Mouse (Mus musculus) left cerebral cortex, postnatal 10 days (tissue): ENCODE measurements around the gene Rnf2. TPM values are rescaled to one million over a fixed set of nuclear protein-coding genes. Genes with fewer than 3 reads are reported as not detected.
A peak's percentile ranks its signal among the peaks of the same experiment; 100 is the strongest.

Source experiments
- DNase-seq, 2 experiments: peaks; one replicate each; pipeline ENCODE4 v3.0.0; 2021 to 2022; ENCODE audit warnings: low spot score in 2 of 2, mixed read lengths in 1 of 2; ENCODE audit errors: extremely low spot score in 1 of 2
- intact Hi-C: fragments of 180-260 bp; cut with DNase I; formaldehyde crosslinking; loops from one replicate; pipeline ENCODE4 v1.15.1; 2025
- total RNA-seq, 2 experiments: library from RNA; stranded (reverse); gene quantifications; 2 replicates each; pipeline ENCODE4 v1.2.3; 2021

The Rnf2 gene
- total RNA-seq = 10 to 100 TPM; 39.8 to 41.9 TPM

GRCm38 (mm10) chr1:151500531-151501361, at the start of gene Rnf2:
Gene Rnf2, minus strand, starts transcription at chr1:151500955.
- peak; percentile 71 to 96 for DNase-seq
- intact Hi-C loops = no loop called here

DNA sequence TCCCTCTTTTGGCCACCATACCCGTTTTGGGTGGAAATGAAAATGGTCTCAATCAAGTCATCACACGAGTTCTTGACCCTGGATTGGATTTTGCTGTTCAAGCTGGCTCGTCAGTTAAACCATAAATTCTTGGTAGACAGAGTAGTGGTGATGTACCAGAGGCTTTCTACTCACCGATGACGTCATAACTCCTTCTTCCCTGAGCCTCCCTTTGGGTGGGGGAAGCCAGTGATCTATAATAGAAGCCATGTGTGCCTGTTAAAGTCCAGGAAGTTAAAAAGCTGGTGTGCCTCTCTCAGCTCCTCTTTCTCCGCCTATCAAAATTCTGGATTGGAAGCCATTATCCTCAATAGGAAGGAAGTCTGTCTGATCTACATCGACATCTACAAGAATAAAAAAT, 49.0 kb upstream of the Rnf2 start:
- no peak for DNase-seq
- intact Hi-C loops = no loop called here

DNA sequence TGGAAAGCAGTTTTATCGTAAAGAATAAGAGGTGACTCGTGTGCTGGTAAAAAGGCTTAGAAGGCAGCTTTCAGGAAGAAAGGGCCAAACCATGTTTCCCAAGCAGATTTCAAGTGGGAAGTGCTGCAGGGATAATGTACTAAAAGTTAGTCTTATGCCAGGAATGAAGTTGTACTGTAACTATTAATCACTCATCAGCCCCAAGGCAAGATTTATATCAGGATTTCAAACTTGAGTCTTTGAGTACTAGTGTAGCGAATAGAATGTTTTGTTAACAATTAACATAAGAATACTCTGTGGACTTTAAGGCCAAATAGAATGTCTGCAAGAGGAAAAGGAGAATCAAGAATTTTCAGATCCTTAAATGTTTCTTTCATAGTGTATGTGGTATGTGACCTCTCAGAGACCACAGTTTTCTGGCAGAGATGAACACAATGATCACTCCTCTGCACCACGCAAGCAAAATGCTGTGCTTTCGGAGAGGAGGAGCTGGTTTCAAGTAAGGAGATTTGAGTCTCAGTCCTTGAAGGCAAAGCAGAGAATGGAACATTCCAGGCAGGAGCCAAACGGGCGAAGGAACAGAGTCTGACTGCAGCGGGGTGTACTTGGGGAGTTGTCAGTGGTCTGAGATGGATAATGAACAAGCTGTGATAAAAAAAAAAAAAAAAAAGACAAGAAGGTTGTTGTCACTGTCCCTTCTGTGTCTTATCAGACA, 48.3 kb upstream of the Rnf2 start:
- intact Hi-C loops = no loop called here
- no peak for DNase-seq

GRCm38 (mm10) chr1:151545571-151545970, 44.8 kb upstream of the Rnf2 start:
- intact Hi-C loops = no loop called here

DNA sequence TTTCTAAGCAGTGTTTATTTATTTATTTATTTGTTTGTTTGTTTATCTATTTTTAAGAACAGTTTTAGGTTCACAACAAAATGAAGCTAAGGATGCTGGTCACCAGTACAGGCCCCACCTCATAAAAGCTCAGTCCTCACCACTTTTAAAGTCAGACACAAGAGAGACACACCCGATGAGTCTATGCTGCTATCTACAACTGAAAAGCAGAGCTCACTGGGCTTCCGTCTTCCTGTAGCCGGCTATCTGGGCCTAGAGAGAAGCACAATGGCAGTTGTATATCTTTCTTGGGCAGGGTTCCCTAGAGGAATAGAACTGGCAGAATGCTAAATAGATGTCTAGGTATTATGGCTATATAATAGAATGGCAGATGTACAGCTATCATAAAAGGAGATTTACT, 43.8 kb upstream of the Rnf2 start:
- intact Hi-C loops = no loop called here

More at GRCm38 (mm10) chr1:151545571-151545970, 44.8 kb upstream of the Rnf2 start:
- DNase-seq = no peak

GRCm38 (mm10) chr1:151543796-151544477, 43.2 kb upstream of the Rnf2 start:
- intact Hi-C loops = no loop called here
- DNase-seq = no peak

More for the DNA sequence above, 43.8 kb upstream of the Rnf2 start:
- DNase-seq = no peak

DNA sequence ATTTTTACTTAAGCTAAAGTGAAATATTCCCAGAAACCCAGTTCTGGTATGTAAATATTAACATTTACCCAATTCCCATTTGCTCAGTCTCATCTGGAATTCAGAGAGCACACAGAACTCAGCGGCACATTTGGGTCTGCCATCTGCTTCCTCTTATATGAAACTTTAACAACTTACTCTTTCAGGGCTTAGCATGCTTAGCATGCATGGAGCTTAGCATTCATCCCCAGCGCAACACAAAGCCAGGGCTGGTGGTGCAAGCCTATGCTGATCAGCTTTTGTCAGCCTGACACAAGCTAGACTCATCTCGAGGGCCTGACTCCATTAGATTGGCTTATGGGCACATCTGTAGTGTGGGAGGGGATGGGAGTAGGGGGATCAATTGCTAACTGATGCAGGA, 25.9 kb upstream of the Rnf2 start:
- intact Hi-C loops = no loop called here
- DNase-seq = peak in 1 of 2 experiments; percentile 40

GRCm38 (mm10) chr1:151517571-151518250, 17.0 kb upstream of the Rnf2 start:
- intact Hi-C loops = no loop called here
- DNase-seq = no peak

DNA sequence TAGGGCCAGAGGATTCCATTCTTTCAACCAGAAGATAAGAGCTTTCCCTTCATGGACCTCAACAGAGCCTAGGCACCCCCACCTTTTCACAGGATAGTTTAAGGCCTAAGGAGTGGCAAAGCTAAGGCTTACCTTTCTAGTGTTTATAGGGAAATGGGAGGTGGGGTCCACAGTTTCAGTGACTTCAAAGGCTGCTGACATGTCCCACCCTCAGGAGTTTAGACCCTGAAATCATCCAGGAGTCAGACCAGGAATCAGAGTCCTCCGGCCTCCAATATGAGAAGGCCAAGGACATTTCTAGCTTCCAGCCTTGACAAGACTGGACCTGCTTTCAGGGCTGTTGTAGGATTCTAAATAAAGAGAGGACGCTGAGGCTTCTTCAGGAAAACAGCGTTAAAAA, 16.1 kb upstream of the Rnf2 start:
- intact Hi-C loops = no loop called here
- DNase-seq = no peak

DNA sequence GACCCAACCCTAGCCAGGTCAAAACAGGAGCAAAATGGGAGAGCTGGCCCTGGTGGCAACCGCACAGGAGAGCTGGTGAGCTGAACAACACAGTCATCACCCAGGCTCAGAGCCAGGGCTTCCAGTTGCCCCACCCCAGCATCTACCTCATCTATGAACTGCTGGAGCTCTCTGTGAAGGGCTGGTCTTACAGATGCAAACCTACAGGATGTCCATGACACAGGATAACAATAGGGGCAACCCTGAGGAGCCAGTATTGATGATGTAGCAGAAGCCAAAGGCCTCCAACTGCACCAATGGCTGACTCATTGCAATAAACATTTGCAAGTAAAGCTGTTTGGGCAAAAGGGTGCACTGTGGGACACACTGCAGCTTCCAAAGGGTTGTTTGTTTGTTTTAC, 15.0 kb upstream of the Rnf2 start:
- no peak for DNase-seq
- intact Hi-C loops = no loop called here

DNA sequence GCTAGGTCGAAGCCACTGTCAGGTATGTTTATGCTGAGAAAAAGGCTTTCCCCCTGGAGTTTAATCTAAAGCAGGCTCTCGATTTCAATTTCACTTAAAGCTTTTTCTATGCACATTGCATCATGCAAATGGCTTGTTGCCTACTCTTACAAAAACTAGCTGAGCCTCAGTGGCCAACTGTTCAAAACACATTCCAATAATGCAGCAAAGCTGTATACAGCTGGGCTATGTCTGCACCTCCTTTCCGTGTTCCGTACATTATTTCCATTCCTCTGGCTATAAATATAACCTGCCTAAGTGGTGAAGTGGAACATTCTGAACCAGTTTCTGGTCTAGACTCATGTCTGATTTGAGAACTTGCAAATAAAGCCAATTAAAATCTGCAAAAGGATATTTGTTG, 13.4 kb upstream of the Rnf2 start:
- intact Hi-C loops = no loop called here
- no peak for DNase-seq

DNA sequence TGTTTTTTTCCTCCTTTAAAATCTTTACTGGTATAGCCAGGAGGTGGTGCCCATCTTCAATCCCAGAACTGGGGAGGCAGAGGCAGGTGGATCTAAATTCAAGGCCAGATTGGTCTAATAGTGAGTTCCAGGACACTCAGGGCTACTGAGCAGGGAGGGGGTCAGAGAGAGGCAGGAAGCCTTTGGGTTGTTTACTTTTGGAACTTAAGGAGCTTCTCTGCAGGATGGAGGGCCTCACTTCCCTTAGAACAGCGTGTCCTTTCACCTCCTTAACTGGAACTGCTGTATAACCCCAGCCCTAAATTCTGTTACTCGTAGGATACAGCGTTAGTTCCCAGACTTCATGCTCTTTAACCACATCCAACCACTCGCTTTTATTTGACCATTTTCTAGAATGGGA, 10.1 kb upstream of the Rnf2 start:
- no peak for DNase-seq
- intact Hi-C loops = no loop called here

- peak in 1 of 2 experiments; percentile 79 for DNase-seq
- intact Hi-C loops = no loop called here
Observed at GRCm38 (mm10) chr1:151499815-151500501, 797 bp downstream of the Rnf2 start.

GRCm38 (mm10) chr1:151498381-151498780, 2.4 kb downstream of the Rnf2 start:
- intact Hi-C loops = no loop called here
- no peak for DNase-seq

GRCm38 (mm10) chr1:151497942-151498341, 2.8 kb downstream of the Rnf2 start:
- intact Hi-C loops = no loop called here
- DNase-seq = no peak

- intact Hi-C loops = no loop called here
- peak in 1 of 2 experiments; percentile 33 for DNase-seq
Observed at GRCm38 (mm10) chr1:151497028-151497427, 3.7 kb downstream of the Rnf2 start.

- intact Hi-C loops = no loop called here
Observed at GRCm38 (mm10) chr1:151495635-151496285, 5.0 kb downstream of the Rnf2 start.

GRCm38 (mm10) chr1:151494711-151495110, 6.0 kb downstream of the Rnf2 start:
- intact Hi-C loops = no loop called here
- DNase-seq = no peak

More at GRCm38 (mm10) chr1:151495635-151496285, 5.0 kb downstream of the Rnf2 start:
- no peak for DNase-seq
